Mouse (Mus musculus) embryo, embryonic 10.5 days (tissue): ENCODE data around the gene Tbc1d21.

Source experiments
- DNase-seq: peaks from one replicate; pipeline ENCODE4 v3.0.0-alpha.2; 2015; ENCODE audit warnings: low spot score

Gene Tbc1d21

DNA sequence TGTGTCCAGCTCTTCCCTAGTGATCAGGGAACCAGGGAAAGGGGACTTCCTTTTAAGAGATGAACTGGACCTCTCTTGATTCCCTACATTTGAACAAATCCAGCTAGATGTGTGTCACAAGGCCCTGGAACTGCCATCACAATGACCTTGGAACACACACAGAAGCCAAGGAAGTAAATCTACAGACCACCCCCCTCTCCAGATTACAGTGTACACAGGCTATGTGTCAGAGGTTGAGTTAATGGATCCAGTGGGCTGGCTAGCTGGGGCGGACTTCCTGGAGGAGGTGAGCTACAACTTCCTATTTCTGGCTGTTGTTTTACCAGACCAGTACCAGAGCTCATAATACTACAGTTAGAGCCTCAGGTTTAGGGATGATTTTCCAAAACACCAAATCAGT, at the start of gene Tbc1d21:
Tbc1d21 (minus strand) TSS at position 101 of the 400 bp plus-strand sequence.
- DNase-seq: no peak

DNA sequence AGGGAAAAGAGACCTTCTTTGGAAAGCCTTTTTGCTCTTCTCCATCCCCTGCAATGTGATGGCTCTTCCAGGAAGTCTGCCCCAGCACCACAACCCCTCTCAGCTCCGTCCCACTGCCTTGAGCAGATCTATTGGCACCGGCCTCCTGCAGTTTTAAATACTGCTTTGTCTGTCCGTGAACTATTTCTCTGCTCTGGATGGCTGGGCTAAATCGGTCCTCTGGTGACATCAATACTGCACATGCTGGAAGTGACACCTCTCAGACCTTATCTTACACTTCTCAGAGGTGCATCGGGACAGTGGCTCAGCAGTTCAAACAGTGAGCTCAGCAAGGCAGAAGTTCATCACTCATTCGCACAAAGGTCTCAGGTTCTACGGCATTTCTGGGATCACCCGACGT, 41.3 kb upstream of the Tbc1d21 start:
- DNase-seq: no peak

DNA sequence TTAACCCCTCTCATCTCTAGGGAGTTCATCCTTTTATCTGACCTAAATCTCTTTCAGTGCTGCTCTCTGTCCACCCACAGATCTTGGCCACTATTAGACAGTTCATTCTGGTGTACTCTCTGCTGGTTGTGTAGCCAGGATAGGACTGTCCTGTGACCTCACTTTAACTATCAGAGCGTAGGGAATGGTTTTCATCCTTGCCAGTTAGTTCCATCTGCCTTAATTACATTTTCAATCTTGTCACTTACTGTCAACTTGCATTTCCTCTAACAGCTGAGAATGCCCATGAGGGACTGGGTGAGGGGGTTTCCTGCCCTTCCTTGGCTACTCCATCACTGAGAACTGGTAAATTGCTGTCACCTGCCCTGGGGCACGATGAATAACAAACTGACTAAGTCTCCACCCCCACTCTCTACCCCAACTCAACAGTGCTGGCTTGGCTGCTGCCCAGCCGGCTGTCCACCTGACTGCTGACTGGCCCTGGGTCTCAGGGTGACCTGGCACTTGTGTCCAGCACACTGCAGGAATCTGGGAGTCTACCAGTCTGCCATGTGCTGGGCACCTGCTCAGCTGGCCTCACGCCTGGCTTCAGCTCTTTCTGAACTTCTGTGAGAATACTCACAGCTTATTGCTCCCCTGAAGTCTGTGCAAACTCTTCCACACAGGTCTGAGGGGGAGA, 39.9 kb upstream of the Tbc1d21 start:
- DNase-seq: no peak

DNA sequence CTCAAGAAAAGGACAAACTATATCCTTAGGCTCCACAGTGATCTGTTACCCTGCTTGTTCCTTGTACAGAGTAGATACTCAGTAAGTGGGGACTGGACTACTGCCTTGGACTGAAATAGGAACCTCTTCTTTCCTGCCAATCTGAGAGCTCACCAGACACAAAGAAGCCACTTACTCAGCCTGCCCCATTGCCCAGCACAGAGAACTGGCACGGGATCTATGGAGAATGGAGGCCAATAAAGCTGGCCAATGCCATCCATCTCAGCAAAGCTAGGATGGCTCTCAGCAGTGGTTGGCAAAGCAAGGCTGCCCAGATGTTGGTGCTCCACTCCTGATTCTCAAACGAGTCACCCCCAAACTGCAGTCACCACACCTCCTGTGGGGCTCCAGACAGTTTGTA, 39.0 kb upstream of the Tbc1d21 start:
- no peak for DNase-seq

DNA sequence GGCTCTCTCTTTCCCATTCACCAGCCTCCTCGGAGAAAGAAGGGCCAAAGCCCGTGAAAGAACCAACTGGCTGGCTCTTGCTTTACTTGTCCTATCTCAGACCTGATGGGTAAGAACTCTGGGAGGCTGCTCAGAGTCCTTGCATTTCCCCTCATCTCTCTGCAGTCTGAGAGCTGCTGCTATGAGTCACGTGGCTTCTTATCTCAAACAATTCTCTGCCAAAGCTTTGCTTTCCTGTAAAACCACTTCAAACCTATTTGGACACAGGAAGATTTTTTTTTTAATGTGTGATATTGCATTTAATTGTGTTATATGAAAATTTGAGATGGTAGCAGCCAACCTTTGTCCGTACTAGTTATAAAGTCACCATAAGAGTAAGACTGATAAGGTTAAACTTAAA, 34.2 kb upstream of the Tbc1d21 start:
- no peak for DNase-seq

DNA sequence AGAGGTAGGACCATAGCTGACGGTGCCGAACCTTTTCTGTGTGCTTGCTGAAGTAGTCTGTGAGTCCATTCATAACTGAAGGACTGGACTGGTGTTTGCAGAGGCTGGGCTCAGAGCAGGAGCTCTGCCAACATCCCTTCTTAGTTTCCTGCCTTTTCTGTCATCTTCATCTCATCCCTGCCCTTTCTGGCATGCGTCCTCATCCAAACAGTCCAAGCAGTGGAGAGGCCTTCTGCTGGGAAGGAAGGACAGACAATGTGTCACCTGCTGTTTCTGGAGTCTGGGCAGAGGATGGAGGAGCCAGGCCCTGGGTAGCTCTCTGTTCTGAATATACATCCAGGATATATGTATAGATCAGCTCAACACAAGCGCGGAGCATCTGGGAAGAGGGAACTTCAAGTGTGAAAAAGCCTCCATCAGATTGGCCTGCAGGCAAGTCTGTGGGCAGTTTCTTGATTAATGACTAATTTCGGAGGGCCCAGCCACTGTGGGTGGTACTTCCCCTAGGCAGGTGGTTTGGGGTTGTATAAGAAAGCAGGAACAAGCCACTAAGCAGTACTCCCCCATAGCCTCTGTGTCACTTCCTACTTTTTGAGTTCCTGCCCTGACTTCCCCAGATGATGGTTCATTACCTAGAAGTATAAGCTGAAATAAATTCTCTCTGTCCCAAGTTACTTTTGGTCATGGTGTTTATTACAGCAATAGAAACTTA, 31.3 kb upstream of the Tbc1d21 start:
- DNase-seq: no peak

DNA sequence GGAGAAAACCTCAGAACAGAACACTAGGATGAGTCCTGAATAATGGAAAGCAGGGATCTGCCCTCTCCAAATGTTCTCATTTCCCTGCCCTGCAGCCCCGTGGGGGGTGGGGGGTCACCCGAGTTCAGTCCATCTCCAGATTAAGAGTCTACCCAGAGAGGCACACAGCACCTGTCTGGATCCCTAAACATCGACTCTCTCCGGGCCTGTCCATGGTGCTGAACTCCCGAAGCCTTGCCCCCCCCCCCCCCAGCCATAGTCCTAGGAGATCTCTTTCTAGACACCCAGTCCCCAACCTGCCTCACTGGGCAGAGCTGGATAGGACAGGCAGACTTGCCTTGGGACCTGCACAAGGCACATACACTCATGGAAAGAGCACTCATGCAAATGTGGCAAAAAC, 29.4 kb upstream of the Tbc1d21 start:
- peak; percentile 29 for DNase-seq

DNA sequence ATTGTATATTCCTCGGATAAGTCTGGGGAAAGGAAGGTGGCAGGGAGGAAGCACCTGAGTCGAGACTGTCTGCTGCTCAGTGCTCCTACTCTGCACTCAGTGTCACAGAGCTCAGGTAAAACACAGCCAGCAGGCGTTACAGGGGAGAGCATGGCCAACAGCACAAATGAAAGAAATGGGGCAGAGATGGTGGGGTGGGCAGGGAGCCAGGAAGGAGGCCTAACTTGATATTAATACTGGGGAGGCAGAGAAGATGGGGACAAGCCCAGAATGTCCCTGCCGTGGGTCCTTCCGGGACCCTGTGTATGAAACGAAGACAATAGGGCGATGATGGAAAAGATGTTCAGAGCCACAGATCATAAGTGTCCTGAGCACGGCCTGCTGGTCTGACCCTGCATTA, 24.4 kb upstream of the Tbc1d21 start:
- DNase-seq: no peak

DNA sequence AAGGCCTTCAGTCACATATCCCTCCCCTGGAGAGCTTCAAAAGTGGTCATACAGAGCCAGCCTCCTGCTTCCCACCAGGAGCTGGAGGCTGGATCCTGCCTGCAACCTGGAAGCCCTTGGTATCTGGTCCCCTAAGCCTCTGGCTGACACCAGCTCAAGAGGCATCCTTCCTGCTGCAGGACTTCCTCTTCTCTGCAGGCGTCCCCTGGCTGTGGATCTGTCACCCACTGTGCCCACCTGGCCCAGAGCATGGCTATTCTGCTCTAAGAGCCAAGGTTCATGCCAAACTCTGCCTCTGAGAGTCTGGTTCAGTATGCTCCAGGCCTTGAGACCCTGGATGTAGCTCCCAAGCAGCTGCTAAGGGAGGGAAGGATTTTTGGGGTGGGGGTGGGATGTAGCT, 23.6 kb upstream of the Tbc1d21 start:
- no peak for DNase-seq

DNA sequence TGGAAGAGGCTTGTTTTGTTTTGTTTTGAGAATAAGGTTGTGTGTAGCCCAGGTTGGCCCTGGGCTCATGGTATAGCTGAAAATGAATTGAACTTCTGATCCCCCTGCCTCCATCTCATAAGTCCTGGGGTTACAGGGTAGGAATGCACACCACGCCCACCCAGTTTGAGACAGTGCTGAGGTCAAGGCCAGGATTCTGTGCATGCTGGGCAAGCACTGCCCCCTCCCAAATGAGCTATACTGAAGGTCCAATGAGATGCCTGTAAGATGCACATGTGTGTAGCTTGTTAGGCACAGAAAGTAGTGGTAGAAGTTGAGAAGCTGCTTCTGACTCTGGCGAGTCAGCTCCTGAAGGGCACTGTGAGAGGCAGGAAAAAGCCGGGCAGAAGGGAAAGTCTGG, 18.1 kb upstream of the Tbc1d21 start:
- no peak for DNase-seq

DNA sequence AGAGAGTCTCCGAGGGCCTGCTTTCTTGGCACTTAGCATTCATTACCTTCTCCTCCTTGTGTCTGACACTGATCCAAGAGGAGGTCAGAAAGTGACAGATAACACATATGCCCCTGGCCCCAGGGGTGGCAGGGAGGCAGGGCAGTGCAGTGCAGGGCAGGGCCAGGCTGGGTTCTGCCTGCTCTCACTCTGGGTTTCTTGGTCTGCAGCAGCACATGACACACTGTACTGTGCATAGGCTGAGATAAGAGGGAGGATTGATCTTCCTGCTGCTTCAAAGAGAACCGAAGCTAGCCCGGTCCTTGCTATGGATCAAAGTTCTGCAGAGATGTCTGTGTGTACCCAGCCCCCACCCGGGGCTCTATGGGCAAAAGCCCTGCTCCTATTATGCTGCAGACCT, 8.6 kb upstream of the Tbc1d21 start:
- DNase-seq: no peak

DNA sequence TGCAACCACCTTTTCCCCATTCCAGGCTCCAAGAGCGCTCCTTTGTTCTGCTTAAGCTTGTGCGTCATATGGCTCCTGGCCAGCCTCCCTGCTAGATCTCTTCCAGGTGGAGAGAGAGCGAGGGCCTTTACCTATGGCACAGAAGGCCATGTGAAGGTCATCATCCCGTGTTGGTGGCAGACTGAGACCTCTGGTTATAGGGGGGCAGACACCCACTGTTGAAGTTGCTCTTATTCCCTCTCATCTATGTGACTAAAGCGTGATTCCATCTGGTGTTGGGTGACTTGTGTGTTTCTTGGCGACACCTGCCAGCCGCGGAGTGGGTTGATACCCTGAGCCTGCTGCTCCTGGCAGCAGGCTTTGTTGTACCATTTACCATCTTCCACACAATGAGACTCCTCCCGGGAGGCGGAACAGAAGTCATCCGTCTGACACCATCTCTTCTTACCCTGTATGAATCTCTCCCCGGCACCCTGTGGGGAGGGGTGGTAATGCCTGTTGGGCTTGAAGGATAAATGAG, 3.7 kb upstream of the Tbc1d21 start:
- DNase-seq: no peak

DNA sequence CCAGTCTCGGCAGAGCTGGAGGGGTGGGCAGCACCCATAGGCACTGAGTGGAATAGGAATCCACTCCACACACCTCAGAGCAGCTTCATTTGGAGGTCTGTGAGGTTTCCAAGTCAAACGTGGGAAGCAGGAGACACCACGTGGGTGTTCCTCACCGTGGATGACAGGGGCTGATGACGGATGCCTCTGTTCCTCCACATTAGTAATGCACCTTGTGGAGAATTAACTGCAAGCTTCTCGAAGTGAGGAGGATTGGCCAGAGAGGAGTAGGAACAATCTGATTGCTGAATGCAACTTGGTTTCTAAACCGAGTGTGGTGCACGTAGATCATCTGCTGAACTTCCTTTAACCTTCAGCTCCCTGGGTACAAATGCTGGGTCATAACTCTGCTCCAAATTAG, 1.7 kb upstream of the Tbc1d21 start:
- peak; percentile 23 for DNase-seq

DNA sequence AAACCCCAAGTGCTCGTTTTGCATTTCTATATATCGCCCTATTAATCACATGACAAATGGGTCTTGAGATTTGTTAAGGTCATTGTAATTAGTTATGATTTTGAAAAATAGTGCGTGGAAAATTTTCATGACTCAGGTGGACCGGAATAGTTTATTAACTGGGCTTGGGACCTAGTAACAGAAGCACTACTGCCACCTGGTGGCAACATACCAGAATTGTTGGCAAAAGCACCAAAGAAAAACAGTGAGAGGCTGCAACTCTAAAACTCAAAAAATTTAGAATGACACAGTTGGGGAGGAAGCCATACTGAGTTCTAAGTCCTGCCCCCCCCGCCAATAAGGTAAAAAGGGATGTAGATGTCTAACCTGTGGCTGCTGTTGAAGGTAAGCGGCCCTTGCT, 611 bp downstream of the Tbc1d21 start:
- peak; percentile 78 for DNase-seq

DNA sequence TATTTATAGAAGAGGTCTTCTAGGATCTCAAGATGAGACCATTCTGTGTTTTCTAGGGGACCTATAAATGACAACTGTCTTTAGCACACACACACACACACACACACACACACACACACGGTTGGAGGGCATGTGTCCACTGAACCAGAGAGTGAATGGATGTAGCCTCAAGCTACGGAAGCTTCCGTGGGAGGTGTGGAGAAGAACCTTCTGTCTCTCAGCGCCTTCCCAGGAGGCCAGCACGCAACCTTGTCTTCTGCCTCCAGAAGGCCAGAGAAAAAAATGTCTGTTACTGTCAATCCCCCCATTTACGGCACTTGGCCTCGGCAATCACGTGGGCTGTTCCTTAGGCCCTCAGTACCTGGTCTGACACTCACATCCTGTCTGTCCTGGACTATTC, 5.9 kb downstream of the Tbc1d21 start:
- no peak for DNase-seq

DNA sequence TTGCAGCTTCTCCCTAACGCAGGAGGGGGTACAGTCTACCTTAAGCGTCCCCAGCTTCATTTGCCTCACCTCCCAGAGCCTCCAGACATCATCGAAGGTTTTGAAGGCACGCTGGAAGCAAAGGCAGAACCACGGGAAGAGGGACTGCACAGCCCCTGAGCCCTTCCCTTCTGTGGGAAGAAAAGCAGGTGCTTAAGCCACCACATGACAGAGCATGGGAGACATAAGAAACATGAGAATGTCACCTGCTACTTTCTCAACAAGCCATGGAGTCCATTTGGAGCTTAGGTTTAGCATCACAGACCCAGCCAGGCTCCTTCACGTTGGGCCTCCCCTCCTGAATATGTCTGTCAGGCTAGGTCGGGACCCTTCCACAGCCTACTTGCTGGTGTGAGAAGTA, 8.3 kb downstream of the Tbc1d21 start:
- no peak for DNase-seq

DNA sequence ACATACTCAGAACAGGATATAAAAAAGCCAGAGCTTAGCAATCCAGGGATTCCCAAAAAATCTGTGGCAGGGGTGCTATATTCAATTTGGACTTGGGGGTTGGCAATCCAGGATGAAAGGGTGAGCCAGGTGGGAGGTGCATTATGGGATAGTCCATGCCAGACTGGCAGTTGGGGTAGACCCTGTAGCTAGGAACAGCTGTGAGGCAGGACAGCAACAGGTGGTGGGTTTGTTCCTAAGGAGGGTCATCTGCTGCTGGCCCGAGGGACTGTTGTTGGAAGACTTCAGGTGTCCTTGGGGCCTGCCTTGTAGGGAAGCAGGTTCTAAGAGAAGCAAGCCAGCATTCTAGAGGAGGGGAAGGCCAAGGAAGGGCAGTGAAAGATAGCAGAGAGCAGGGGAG, 8.9 kb downstream of the Tbc1d21 start:
- no peak for DNase-seq

DNA sequence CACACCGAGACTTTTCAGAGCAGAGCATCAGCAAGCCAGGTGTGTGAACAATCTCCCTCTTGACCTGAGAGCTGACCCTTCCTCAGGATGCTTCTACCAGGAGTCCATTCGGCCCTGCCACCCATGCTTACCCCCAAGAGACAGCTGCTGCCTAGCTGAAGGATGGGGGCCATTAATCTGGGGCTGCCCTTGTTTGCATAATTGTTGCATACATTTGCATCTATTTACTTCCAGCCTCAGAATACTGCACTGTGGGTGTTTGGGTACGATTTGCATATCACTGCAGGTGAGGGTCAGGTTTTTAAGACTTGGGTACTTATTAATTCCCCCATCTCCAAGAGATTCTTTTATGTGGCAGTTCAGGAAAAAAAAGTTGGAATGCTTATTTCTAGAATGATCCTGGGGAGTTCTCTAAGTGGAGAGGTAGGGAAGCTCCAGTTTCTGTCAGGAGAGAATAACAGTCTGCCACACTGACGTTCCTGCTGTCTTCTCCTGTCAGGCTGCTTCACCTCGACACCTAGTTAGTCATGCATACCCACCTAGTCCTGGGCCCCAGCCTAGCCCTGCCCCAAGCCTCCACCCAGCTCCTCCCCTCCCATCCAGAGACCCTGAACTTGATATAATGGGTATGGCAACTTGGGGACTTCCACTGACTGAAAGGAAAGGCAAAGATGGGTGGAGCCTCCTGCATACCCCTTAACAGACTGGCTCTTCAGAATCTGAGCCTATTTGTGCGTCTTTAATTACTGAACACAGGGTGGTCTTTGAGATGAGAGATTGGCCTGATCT, 14.8 kb downstream of the Tbc1d21 start:
- DNase-seq: no peak

DNA sequence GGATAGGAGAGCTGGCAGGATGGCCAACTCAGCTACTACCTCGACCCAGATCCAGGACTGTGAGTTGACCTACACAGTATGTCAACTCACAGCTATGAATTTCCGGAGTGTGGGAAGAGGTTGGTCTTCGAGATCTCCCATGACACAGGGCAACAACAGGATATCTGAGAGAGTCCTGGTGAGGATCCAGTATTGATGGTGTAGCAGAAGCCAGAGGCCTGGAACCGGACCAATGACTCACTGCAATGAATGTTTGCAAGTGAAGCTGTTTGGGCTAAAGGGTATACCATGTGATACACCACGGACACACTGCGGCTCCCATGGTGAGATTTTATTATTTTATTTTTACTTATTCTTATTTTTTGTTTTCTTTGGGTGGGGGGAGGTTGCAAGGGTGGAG, 15.6 kb downstream of the Tbc1d21 start:
- no peak for DNase-seq

DNA sequence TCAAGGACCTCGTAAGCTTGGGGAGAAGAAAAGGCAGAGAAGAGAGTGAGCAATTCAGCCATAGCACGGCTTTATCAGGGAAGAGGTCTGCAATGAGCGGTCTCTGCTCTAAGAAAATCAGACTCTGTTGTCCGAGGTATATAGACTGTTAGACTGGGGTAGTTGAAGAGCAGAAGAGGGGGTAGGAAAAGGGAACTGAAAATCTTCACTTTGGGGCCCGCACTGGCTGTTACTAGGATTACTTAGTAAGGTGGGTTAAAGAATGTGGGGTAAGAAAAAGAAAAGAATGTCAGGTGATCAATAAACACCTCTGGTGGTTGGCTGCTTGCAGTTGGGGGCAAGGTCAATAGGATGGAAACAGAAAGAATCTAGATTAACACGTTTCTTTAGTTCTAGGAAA, 17.0 kb downstream of the Tbc1d21 start:
- DNase-seq: no peak

DNA sequence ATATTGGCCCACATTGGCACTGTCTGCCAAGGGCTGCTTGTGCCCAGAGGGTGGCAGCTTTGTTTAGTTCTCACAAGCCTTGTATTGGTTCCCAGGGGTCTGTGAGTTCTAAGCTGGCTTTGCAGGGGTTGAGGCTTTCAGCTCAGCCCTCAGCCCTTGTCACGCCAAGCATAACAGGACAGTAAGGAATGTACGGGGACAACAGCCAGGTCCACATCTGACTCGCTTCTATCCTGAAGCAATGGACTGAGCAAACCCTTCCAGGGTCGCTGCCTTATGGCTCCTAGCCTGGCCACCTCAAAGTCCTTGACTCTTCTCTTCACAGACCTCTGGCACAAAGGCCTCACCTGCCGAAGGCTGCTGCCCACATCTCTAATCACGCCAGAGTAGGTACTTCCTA, 22.5 kb downstream of the Tbc1d21 start:
- no peak for DNase-seq

DNA sequence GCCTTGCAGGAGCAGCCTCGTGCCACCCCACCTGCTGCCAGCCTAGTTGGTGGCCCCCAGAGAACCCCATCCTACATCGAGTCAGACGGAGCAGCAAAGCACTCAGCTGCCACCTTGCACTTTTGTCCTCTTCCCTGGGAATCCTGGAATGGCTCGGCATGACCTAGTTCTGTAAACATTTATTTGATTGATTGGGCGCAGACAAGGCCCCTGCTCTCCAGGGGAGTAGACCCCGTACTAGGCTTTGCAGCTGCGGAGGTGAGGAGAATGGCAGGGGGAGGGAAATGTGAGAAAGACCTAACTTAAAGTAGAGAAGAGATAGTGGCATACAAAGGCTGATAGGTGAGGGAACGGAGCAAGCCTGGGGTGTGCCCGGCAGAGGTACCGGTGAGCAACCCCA, 23.8 kb downstream of the Tbc1d21 start:
- DNase-seq: peak; percentile 58

DNA sequence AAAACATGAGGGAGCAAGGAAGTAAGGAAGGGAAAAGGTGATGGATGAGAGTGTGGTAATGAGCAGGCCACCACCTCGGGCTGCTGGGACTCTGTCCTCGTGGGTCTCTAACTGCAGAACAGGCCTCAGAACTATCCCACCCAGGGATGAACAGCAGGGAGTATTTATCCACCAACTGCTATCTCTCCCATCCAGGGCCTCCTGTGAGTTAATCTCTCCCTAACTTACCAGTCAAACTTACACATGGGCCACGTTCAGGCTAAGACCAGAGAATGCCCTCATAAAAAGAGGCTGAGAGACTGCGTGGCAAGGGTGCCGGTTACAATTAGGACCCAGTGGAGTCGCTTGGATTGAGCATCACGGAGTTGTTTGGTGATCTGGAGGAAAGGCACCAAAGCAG, 24.3 kb downstream of the Tbc1d21 start:
- DNase-seq: no peak
